Mouse (Mus musculus) G1E-ER4 (cell line): ENCODE data around the gene Plcd1. TPM values are rescaled to one million over a fixed set of nuclear protein-coding genes. Genes with fewer than 3 reads are reported as not detected.

Source experiments
- GATA1 ChIP-seq: IDR thresholded peaks from one replicate; pipeline ENCODE4 v1.8.0; 2012; ENCODE audit warnings: low read length, inconsistent platforms
- polyA plus RNA-seq: library from polyadenylated mRNA; stranded (reverse); fragments of >175 nt; gene quantifications from 2 replicates; pipeline ENCODE4 v1.2.3, GENCODE M21; 2012

Plcd1 gene
- polyA plus RNA-seq, 1 experiment: not detected

GRCm38 (mm10) chr9:119021731-119022130 lies 71.6 kb downstream of the Plcd1 start:
- TF ChIP-seq GATA1: no peak

Other genes with a start within 250 kb of the Plcd1 start
- gene Ctdspl, start 167.0 kb downstream of the Plcd1 start, polyA plus RNA-seq: 0.01 TPM in 1 of 2 replicates, not detected in the other
- gene Vill, start 40.7 kb downstream of the Plcd1 start, polyA plus RNA-seq: not detected in 2 replicates
- gene Dlec1, start 9.0 kb upstream of the Plcd1 start, polyA plus RNA-seq: not detected in 2 replicates
- gene Acaa1b, start 63.6 kb upstream of the Plcd1 start, polyA plus RNA-seq: not detected in 2 replicates
- not detected in 2 replicates for gene Gm47289, start 65.7 kb upstream of the Plcd1 start, polyA plus RNA-seq
- not detected in 2 replicates for gene Slc22a13, start 115.6 kb upstream of the Plcd1 start, polyA plus RNA-seq
- 27.0 and 32.4 TPM in 2 replicates for gene Oxsr1, start 228.9 kb upstream of the Plcd1 start, polyA plus RNA-seq
- gene Acaa1a, start 246.2 kb upstream of the Plcd1 start, polyA plus RNA-seq: 104 and 129 TPM in 2 replicates
- 20.9 and 22.4 TPM in 2 replicates for gene Myd88, start 247.9 kb upstream of the Plcd1 start, polyA plus RNA-seq